Mouse (Mus musculus): Measurements from ENCODE around the gene Klhdc4.

Klhdc4 gene

DNA sequence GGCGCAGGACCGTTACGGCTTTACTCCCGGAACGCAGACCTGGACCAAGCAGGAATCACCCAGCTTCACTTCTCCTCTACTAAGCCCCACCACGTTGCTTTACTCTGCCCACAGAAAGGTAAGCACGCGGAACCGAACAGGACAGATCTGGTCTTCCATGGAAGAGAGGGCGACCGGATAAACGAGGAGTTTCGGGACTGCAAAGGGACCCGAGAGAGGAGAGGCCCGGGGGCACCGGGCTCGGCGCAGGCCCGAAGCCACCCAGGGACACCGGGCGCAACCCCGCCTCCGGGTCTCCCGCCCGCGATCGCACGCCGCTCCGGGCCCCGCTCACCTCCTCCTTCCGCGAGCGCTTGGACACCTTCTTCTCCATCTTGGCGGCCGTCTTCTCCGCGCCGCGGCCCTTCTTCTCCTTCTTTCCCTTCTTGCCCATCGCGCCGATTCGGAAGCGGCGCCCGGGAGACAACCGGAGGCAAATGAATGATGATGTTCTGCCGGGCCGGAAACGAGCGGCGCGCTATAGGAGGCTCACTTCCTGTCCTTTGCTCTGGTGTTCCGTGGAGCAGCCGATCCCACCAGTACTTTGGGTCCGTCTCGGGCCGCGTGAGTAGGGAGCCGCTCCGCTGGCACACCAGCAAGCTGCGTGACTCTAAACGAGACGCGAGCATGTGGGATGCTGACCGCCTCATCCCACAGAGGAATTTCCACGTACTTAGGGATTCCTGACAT lies at the start of gene Klhdc4:
TSS of gene Klhdc4 (minus strand) at position 522 of the 729 bp plus-strand sequence.
- peak; percentile 87 for DNase-seq (ENCODE audit: low spot score)

DNA sequence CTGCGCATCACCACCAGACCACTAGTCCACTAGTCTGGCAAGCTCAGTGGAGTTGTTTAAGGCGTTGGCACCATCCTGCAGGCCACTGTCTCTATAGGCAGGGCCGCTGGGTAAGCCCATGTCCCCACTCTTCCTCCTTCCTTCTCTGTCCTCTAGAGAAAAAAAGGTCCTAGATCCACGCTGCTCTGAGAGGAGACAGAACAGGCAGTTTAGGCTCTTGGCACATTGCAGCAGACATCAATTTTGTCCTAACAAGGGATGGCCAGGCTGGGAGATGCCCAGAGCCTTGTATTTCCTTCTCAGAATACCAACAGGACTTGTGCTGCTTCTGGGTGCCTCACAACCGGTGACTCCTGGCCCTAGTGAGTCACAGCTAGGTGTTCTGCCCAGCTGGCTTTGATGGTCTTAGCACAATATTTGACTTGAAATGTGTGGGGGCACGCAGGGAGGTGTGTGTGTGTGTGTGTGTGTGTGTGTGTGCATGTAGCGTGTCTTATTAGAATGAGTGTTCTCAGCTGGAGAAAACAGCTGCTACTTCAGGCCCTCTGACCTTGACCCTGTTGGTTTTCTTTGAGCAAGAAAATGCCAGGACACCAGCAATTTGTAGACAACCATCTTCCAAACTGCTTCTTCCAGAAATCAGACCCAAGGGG lies 48.6 kb upstream of the Klhdc4 start:
- no peak for DNase-seq (ENCODE audit: low spot score)

DNA sequence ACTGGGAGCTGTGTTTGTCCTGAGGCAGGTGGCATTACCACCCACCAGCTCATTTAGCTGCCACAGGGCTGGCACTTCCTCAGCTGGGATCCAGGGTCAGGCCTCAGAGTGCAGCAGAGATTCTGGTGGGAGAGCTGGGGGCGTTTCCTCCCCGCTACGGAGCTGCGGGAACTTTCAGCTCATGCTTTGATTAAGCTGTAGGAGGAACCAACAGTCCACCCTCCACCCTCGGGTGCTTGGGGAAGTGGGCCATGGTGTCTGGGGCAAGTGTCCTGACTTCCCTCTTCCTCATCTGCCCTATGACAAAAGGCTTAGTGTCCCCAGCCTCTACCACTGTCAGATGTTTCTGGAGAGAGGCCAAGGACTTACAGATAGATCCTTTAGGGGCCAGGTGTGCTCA lies 47.8 kb upstream of the Klhdc4 start:
- DNase-seq (ENCODE audit: low spot score) = no peak

DNA sequence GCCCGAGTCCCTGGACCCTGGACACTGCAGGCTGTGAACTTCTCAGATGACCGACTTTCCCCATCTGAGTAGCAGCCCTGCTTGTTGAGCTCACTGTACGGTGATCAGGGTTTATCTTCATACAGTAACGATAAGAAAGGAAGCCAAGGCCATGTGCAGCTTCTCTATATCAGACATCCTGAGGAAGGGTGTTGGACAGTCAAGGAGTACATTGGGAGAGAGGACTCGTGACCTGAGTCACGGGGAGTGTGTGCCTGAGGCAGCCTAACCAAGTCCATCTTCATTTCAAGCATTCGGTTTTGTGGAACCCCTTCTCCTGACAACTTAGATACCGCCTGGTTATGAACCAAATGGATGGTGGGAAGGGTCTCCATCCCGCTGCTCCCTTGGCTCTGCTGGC lies 46.1 kb upstream of the Klhdc4 start:
- no peak for DNase-seq (ENCODE audit: low spot score)

DNA sequence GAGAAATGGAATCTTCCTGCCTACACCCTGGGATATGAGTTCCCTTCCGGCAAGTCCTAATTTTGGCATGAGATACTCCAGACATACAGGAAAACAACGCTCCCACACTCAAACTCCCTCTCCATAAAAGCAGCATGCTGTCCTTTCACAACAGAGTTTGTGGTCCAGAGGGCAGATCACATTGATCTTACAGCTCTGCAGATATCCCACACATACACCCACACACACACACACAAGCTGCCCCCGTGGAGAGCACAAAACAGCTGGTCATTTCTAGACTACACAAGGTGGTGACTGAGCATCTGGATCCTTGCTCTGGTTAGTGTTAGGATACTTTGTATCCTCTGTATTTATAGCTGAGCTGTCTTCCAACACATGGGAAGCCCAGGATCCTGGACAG lies 45.7 kb upstream of the Klhdc4 start:
- DNase-seq (ENCODE audit: low spot score) = no peak

DNA sequence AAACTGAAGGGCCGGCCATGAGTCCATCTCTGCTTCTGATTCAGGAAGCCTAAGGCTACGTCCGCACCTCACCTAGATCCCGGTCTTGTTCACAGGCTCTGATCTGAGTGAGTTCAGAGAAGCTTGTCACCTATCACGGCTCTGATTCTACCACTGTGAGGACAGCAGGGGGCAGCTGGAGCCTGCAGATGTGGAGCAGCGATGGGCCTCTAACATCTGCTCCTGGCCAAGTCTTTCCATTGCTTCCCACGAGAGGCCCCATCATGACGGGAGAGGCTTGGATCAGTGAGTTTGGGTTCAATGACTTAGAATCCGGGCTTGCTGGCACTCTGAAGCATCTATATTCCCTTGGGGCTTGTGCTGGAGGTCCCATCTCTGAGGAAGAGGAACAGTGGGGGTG lies 44.7 kb upstream of the Klhdc4 start:
- DNase-seq (ENCODE audit: low spot score) = no peak

DNA sequence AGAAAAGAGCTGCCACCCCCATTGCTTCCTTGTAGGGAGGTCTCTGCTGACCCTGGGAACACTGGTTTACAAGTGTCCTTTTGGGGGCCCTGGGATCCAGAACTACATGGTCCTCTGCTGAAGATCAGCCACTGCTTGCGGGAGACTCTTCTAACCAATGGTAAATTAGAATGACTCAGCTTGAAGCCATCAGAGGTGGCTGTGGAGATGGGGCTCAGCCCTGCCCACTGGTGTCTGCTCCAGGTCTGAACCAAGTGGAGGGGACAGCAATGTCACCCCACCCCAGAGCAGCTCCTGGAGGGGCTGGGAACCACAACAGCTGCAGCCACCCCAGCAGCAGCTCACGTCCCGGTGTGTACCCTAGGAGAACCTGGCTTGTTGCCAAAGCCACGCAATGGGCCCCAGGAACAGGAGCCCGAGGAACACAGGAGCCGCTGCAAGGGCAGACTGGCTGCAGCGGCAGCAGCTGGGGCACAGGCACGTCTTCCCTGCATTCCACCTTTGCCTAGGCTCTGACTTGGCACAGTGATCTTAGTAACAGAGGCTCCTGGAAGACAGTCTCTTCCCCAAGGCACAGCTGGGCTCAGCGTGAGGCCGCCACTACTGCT lies 42.6 kb upstream of the Klhdc4 start:
- no peak for DNase-seq (ENCODE audit: low spot score)

DNA sequence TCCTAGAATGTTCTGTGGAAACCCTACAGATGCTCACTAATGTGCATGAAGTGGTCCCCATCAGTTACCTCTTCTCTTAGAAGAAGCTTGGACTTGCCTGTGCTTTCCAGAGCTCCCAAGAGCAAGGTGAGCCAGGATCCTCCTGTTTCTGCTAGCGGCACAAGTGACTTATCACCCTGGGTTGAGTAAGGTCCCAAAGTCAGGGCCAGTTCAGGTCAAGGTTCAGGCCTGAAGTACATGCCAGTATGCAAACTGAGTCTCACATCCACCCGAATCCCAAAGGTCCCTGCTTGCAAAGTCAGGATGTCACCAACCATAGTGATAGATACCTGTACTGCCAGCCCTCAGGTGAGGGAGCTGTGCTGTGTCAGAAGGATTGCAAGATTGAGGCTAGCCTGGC lies 40.8 kb upstream of the Klhdc4 start:
- DNase-seq (ENCODE audit: low spot score) = no peak

DNA sequence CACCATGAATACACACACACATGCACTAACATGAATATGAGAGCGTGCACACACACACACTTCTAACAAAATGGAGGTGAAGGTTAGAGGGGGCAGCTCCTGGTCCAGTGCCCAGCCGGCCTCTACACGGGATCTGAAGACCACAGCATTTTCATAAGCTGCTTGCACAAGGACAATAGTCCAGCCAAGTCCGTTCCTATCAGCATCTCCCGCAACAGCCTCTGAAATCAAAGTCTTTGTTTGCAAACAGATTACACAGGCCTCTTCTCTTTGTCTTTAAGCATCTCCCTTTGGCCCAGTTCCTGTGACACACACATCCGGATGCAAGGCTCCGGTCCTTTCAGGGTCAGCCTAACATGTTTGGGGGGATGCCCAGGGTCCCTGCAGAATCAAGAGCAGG lies 39.5 kb upstream of the Klhdc4 start:
- DNase-seq (ENCODE audit: low spot score) = no peak

DNA sequence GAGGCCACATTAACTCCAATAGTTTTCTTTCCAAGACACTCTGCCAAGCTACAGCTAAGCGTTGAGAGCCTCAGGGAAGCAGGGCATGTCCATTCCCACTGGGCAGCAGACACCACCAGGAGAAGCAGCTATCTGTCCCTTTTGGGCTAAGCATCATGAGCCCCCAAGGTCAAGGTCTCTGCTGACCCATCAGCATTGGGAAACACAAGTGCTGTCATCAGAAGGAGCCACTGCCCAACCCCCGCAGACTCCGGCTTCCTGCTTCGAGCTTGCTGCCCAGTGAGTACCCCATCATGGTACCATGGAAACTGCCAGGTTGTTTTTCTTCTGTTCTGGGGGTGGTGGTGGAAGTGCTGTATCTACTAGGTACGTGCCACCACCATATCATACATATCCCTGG lies 38.8 kb upstream of the Klhdc4 start:
- DNase-seq (ENCODE audit: low spot score) = no peak

DNA sequence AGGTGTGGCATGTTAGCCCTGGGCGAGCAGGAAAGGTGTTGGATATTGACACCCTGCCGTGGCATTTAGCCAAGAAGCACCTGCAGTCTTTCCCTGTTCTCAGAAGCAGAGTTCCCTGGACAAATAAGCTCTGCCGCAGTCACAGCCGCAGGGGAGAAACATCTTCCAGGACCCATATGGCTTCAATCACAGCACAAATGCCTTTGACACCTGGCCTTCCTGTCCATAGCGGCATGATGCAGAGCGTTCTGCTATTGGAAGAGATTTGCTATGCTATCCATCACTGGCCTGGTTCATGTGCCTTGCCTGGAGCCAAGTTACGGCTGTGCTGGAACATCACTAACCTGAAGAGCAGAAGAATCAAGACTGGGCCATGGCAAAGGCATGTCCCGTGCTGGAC lies 36.0 kb upstream of the Klhdc4 start:
- DNase-seq (ENCODE audit: low spot score) = no peak

DNA sequence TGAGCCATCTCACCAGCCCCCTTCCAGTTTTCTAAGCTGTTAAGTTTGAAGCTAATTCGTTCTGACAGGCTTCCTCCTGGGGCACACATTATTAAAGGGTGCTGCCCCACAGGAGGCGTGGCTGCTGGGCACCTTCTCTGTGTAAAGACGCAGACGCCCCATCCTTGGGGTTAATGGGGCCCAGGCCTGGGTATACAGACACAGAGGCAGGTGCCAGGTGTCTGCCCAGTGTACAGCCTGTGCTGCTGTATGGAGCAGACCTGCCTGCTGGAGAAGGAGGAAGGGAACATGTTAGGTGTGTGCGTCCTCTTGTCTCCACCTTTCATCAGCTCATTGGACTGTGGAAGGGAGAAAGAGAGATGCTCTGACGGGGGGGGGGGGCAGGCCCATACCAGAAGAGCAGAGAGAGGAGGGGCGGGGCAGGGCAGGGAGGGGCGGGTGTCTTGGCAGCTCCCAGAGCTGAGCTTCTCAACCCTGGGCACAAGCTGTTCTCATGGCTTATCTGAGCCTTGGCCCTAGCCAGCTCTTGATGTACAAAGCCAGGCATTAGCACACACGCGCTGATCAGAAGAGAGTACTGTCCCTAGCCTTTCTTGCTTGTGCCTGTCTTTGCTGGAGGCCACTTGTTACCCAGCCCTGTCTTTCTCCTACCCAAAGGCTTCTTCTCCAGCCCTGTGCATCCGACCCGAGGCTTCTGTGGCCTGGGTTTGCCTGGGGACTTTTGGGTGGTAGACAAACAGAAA lies 32.6 kb upstream of the Klhdc4 start:
- no peak for DNase-seq (ENCODE audit: low spot score)

DNA sequence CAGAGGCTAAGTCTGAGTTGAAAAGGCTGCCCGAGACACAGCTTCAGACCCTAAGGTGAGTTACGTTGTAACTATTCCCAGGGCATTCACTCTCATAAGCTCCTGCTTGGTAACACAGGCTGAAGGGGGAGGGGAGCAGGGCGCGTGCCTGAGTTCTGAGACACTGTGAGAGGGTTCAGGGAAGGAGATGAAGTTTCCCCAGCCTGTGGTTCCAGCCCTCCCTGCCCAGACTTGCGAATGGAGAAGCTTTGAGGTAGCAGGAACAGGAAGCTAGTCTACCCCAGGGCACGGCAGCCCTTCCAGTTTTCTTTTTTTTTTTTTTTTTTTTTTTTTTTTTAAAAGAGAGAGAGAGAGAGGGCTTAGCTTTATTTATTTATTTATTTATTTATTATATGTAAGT lies 31.9 kb upstream of the Klhdc4 start:
- DNase-seq (ENCODE audit: low spot score) = no peak

DNA sequence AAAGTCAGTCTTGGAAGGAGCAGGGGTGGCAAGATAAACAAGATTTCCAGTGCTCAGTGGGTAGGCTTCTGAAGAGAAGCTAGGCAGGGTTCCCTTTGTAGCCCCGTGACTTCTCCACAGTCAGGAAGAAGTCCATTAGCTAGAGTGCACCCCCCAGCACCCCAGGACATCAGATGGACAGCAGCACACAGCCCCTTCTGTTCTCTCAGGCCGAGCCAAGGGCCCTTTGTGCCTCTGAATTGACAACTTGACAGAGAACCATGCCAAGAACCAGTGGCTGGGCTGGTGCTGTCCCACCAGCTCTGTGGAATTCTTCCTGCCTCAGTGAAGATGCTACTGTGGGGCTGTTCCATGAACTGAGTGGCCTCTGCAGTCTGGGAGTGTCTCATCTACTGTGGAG lies 28.4 kb upstream of the Klhdc4 start:
- DNase-seq (ENCODE audit: low spot score) = no peak

DNA sequence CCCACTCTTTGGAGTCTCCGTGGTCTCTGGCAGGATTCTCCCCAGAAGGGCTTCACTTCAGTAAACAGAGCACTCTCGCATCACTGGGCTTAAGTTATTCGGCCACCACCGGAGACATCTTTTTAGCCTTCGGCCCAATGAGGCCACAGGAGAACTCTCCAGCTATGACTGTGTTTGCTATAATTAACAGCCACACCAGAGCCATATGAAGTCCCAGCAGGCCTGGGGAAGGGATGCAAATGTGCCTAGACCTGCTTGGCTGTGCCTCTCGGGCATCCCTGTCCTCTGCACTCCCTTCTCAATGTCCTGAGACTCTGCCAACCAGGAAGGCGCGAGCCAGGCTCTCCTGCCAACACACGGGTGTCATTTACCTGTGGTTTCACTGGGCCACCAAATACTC lies 28.0 kb upstream of the Klhdc4 start:
- no peak for DNase-seq (ENCODE audit: low spot score)

DNA sequence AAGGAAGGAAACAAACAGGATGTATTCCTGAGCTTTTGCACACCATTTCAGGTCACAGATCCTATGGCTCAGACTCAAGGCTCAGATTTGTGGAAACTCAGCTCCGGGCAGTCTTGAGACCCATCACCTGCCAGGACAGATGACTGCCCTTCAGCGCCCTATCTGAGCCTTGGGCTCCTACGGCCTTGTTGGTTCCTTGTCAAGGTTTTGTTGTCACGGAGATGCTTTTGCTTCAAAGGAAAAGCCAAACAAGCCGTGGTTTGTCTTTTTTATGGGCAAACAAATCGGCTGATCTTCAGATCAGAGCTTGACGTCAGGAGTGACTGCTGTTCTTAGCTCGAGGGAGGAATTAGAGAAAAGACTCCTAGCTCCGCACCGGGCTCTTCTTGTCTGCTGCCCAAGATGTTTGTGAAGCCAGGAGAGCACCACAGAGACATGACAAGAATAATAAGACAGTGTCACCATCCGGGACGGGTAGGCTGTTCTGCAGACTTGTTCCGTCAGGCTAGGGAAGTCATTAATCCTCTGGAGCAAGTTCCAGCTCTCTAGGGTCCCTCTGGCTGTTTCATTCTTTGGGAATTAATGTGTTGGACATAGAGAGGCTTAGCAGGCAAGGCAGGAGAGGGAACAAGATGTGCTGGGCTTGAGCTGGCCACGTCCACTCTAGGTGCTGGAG lies 26.8 kb upstream of the Klhdc4 start:
- no peak for DNase-seq (ENCODE audit: low spot score)

DNA sequence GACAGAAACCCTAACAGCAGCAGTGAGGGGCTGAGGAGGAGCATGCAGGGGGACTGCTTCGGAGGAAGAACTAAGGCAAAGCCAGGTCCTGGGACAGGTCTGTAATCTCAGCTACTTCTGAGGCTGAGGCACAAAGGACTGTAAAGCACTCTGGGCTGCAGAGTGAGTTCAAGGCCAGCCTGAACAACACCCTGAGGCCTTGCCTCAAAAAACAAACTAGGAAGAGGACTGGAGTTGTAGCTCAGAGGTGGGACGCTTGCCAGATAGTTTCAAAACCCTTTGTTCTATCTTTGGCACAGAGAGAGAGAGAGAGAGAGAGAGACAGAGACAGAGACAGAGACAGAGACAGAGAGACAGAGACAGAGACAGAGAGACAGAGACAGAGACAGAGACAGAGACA lies 24.2 kb upstream of the Klhdc4 start:
- no peak for DNase-seq (ENCODE audit: low spot score)

DNA sequence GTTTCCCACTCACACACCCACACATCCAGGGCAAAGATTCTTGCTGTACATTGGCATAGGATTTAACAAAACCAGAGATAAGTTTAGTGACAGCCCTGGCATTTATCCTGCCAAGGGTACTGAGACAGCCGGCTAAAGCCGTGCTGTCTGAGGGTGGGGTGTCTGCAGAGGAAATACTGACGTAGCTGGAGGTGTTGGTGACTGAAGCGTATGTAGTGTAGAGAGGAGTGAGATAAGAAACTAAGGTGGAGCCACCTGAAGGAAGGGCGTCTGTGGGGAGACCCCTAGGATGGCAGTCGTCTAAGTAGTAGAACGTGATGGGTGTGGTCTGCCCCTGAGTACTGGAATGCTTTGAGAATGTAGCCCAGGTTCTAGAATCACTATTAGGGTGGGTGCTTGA lies 23.1 kb upstream of the Klhdc4 start:
- no peak for DNase-seq (ENCODE audit: low spot score)

DNA sequence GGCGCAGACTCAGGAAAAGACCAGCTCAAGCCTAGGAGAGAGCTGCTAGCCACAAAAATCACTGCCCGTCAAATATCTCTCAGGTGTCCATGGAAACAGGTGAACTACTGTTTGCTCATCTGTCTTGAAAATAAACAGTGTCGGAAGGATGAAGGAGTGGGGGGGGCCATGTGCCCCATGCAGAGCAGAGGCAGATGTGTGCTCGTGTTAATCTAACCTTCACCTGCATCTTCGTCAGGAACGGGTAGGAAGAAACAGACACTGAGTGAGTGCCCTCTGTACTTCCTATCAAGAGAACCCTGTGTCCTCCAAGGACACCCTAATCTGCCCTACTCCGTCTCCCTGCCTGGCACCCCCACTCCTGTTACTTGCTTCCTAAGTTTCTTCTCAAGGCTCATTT lies 22.3 kb upstream of the Klhdc4 start:
- DNase-seq (ENCODE audit: low spot score) = no peak

DNA sequence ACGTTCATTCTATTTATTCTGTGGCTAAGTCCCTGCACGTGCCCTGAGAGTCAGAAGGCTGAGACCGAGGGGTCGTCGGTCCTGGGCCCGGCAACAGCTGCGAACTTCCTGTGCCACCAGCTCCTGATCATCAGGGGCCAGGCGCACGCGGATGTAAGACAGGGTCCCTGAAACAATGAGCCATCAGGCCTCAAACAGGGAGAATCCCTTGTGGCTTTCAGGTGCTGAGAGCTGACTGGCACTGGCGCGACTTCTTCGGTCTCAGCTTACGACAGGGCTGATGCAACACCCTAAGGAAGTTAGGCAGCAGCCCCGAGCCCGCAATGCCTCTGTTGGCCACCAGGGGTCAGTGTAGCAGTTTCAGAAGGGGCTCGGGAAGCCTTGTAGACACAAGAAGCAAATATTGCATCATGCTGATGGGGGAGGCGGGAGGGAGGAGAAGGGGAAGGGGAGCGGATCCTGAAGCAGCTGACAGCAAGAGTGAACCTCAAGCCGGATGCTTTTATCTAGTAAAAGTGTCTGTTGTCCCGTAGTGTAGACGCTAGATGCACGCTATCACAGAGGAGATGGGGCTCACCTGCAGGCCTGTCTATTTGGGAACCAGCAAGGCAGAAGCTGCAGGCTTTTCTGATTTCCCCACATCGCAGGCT lies 21.6 kb upstream of the Klhdc4 start:
- DNase-seq (ENCODE audit: low spot score) = peak; percentile 98

DNA sequence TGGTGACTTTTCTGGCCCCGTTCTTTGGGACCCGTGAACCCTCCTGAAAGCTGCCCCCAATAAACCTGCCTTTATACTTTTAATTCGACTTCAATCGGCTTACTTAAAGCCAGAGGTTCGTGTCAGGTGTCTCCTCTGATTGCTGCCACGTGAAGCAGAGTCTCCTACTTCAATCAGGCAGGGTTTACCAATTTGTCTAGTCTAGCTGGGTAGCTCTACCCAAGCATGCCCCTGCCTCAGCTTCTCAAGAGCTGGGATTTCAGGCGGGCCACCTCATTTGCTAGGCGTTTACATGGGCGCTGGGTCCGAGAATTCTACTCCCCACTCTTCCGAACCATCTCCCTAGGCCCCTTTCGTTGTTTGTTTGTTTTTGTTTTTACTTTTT lies 21.1 kb upstream of the Klhdc4 start:
- DNase-seq (ENCODE audit: low spot score) = no peak

DNA sequence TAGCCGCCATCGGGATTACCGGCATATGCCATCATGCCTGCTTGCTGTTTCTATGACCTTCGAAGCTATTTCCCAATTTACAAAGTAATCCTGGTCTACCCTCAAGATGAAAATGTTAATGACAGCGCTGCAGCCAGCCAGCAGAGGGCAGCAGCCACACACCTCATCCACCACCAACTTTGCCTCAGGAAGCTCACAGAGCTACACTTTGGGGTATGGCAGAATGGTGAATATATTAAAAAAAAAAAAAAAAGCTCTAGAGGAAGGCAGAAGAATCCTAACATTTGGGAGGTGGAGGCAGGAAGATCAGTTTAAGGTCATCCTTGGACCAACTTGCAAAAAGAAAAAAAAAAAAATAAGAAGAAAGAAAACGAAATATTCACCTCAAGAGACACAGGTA lies 20.6 kb upstream of the Klhdc4 start:
- peak; percentile 84 for DNase-seq (ENCODE audit: low spot score)

Data from layer of hippocampus, adult 11-12 months (tissue).